Mouse (Mus musculus): ENCODE data around the gene Zfp1.

The Zfp1 gene

GRCm38 (mm10) chr8:111720115-111720544, 76.9 kb downstream of the Zfp1 start:
- Histone ChIP-seq H3K27me3 (ENCODE audit: control insufficient read depth, insufficient read depth, low read length, poor library complexity, severe bottlenecking) (no peaks in the 10 kb centered on the region), H3K36me3 (ENCODE audit: control insufficient read depth, insufficient read depth, low read length, poor library complexity, severe bottlenecking) (no peaks in the 10 kb centered on the region)
- DNase-seq (ENCODE audit: low read depth, low spot score) = no peak

Measured in splenic B cell, adult 2 months (primary cell).